Mouse (Mus musculus) MEL (cell line): ENCODE measurements around the gene 3110082I17Rik. TPM values are rescaled to one million over a fixed set of nuclear protein-coding genes. Genes with fewer than 3 reads are reported as not detected.

Experiments
- DNase-seq: peaks from one replicate; pipeline ENCODE4 v3.0.0; 2011; ENCODE audit warnings: low read depth, low spot score
- H3K27ac ChIP-seq: 2 replicates; pipeline ENCODE4 v1.5.1; 2012; ENCODE audit warnings: low read depth, mild to moderate bottlenecking, control low read depth, low read length, moderate library complexity; ENCODE audit not compliant: control insufficient read depth
- H3K27me3 ChIP-seq, 2 experiments: fragments of 150-350 bp in 1 of 2; sonication (generic) in 1 of 2; 2 replicates each; pipeline ENCODE4 v1.6.1; 2012; ENCODE audit warnings: low read length in 2 of 2, mild to moderate bottlenecking in 2 of 2, improper control_type of control experiment in 1 of 2, moderate library complexity in 1 of 2; ENCODE audit not compliant: insufficient read depth in 2 of 2, control insufficient read depth in 1 of 2
- H3K36me3 ChIP-seq, 2 experiments: 2 replicates each; pipeline ENCODE4 v1.6.1; 2012 to 2014; ENCODE audit warnings: low read length in 2 of 2, improper control_type of control experiment in 1 of 2, inconsistent platforms in 1 of 2, mild to moderate bottlenecking in 1 of 2; ENCODE audit not compliant: insufficient read depth in 2 of 2, control insufficient read depth in 1 of 2
- H3K4me1 ChIP-seq, 2 experiments: fragments of 150-350 bp in 1 of 2; sonication (generic) in 1 of 2; 2 replicates each; pipeline ENCODE4 v1.6.1; 2012; ENCODE audit warnings: low read length in 2 of 2, improper control_type of control experiment in 1 of 2, mild to moderate bottlenecking in 1 of 2; ENCODE audit not compliant: insufficient read depth in 2 of 2, control insufficient read depth in 1 of 2
- H3K4me3 ChIP-seq, 2 experiments: fragments of 150-350 bp in 1 of 2; sonication (generic) in 1 of 2; 2 replicates each; pipeline ENCODE4 v1.5.1; 2012; ENCODE audit warnings: low read depth in 2 of 2, low read length in 2 of 2, mild to moderate bottlenecking in 2 of 2, moderate library complexity in 2 of 2, control low read depth in 1 of 2, improper control_type of control experiment in 1 of 2; ENCODE audit not compliant: control insufficient read depth in 1 of 2, insufficient read depth in 1 of 2
- H3K79me2 ChIP-seq: 2 replicates; pipeline ENCODE4 v1.6.1; 2012; ENCODE audit warnings: mild to moderate bottlenecking, low read length, moderate library complexity; ENCODE audit not compliant: control insufficient read depth, poor library complexity, insufficient read depth
- H3K9ac ChIP-seq: 2 replicates; pipeline ENCODE4 v1.6.1; 2012; ENCODE audit warnings: low read depth, mild to moderate bottlenecking, control low read depth, low read length, moderate library complexity; ENCODE audit not compliant: control insufficient read depth, poor library complexity, severe bottlenecking
- H3K9me3 ChIP-seq: fragments of 150-350 bp; sonication (generic); replicated peaks from 2 replicates; pipeline ENCODE4 v1.6.1; 2012; ENCODE audit warnings: mild to moderate bottlenecking, low read length, improper control_type of control experiment, moderate library complexity; ENCODE audit not compliant: insufficient read depth
- CHD2 ChIP-seq: IDR thresholded peaks from 2 replicates; pipeline ENCODE4 v1.6.1; 2011; ENCODE audit warnings: low read length, improper control_type of control experiment
- CTCF ChIP-seq, 3 experiments: IDR thresholded peaks in 2 of 3; conservative IDR thresholded peaks in 1 of 3; 2 replicates each; pipeline ENCODE4 v1.5.1; 2011 to 2012; ENCODE audit warnings: low read length in 3 of 3, low read depth in 2 of 3, mild to moderate bottlenecking in 2 of 3, improper control_type of control experiment in 1 of 3, inconsistent platforms in 1 of 3, mixed read lengths in 1 of 3, moderate library complexity in 1 of 3; ENCODE audit not compliant: control insufficient read depth in 1 of 3, insufficient read depth in 1 of 3, poor library complexity in 1 of 3, severe bottlenecking in 1 of 3
- GATA1 ChIP-seq: IDR thresholded peaks from 2 replicates; pipeline ENCODE4 v1.6.1; 2011; ENCODE audit warnings: low read depth, low read length, improper control_type of control experiment
- JUND ChIP-seq: IDR thresholded peaks from 2 replicates; pipeline ENCODE4 v1.6.1; 2011; ENCODE audit warnings: low read depth, mild to moderate bottlenecking, improper control_type of control experiment, low read length
- KAT2A ChIP-seq: conservative IDR thresholded peaks from 2 replicates; pipeline ENCODE4 v1.6.1; 2012; ENCODE audit warnings: low read depth, low read length, improper control_type of control experiment, inconsistent platforms
- MAZ ChIP-seq: IDR thresholded peaks from 2 replicates; pipeline ENCODE4 v1.6.1; 2012; ENCODE audit warnings: low read depth, mild to moderate bottlenecking, inconsistent platforms, low read length, improper control_type of control experiment
- MEF2A ChIP-seq: IDR thresholded peaks from 2 replicates; pipeline ENCODE4 v1.6.1; 2014; ENCODE audit warnings: low read depth, mild to moderate bottlenecking, inconsistent platforms, low read length, improper control_type of control experiment; ENCODE audit not compliant: poor library complexity, insufficient replicate concordance, severe bottlenecking; ENCODE audit errors: extremely low read depth
- MXI1 ChIP-seq: IDR thresholded peaks from 2 replicates; pipeline ENCODE4 v1.6.1; 2011; ENCODE audit warnings: mild to moderate bottlenecking, low read depth, low read length, improper control_type of control experiment
- NELFE ChIP-seq: IDR thresholded peaks from 2 replicates; pipeline ENCODE4 v1.6.1; 2011; ENCODE audit warnings: low read depth, low read length, improper control_type of control experiment
- POLR2A ChIP-seq, 2 experiments: IDR thresholded peaks; 2 replicates each; pipeline ENCODE4 v1.6.1; 2011 to 2012; ENCODE audit warnings: low read length in 2 of 2, mild to moderate bottlenecking in 2 of 2, control low read depth in 1 of 2, improper control_type of control experiment in 1 of 2, low read depth in 1 of 2, moderate library complexity in 1 of 2; ENCODE audit not compliant: control insufficient read depth in 1 of 2, insufficient read depth in 1 of 2, poor library complexity in 1 of 2
- RAD21 ChIP-seq: IDR thresholded peaks from 2 replicates; pipeline ENCODE4 v1.6.1; 2011; ENCODE audit warnings: mild to moderate bottlenecking, low read depth, low read length, improper control_type of control experiment
- RCOR1 ChIP-seq: IDR thresholded peaks from 2 replicates; pipeline ENCODE4 v1.6.1; 2012; ENCODE audit warnings: low read depth, mild to moderate bottlenecking, inconsistent platforms, low read length, improper control_type of control experiment
- SIN3A ChIP-seq: IDR thresholded peaks from 2 replicates; pipeline ENCODE4 v1.6.1; 2012; ENCODE audit warnings: low read length, improper control_type of control experiment, inconsistent platforms
- SMC3 ChIP-seq: IDR thresholded peaks from 2 replicates; pipeline ENCODE4 v1.6.1; 2011; ENCODE audit warnings: low read depth, low read length, improper control_type of control experiment
- TBP ChIP-seq: IDR thresholded peaks from 2 replicates; pipeline ENCODE4 v1.8.0; 2011; ENCODE audit warnings: low read depth, low read length, improper control_type of control experiment
- TCF12 ChIP-seq: IDR thresholded peaks from 2 replicates; pipeline ENCODE4 v1.6.1; 2014; ENCODE audit warnings: low read depth, mild to moderate bottlenecking, inconsistent platforms, low read length, improper control_type of control experiment, moderate library complexity
- UBTF ChIP-seq: IDR thresholded peaks from 2 replicates; pipeline ENCODE4 v1.6.1; 2012; ENCODE audit warnings: low read depth, mild to moderate bottlenecking, inconsistent platforms, low read length, improper control_type of control experiment, moderate library complexity, borderline replicate concordance; ENCODE audit not compliant: insufficient read depth
- USF1 ChIP-seq: IDR thresholded peaks from 2 replicates; pipeline ENCODE4 v1.6.1; 2014; ENCODE audit warnings: low read depth, mild to moderate bottlenecking, inconsistent platforms, low read length, improper control_type of control experiment, moderate library complexity
- USF2 ChIP-seq, 2 experiments: IDR thresholded peaks; 2 replicates each; pipeline ENCODE4 v1.6.1; 2011 to 2012; ENCODE audit warnings: improper control_type of control experiment in 2 of 2, low read length in 2 of 2, borderline replicate concordance in 1 of 2, inconsistent platforms in 1 of 2, low read depth in 1 of 2, mild to moderate bottlenecking in 1 of 2; ENCODE audit not compliant: insufficient read depth in 1 of 2
- ZC3H11A ChIP-seq: IDR thresholded peaks from 2 replicates; pipeline ENCODE4 v1.6.1; 2012; ENCODE audit warnings: low read depth, mild to moderate bottlenecking, inconsistent platforms, low read length, improper control_type of control experiment
- ZKSCAN1 ChIP-seq: IDR thresholded peaks from 2 replicates; pipeline ENCODE4 v1.6.1; 2012; ENCODE audit warnings: low read depth, mild to moderate bottlenecking, inconsistent platforms, low read length, improper control_type of control experiment, moderate library complexity
- ZMIZ1 ChIP-seq: IDR thresholded peaks from 2 replicates; pipeline ENCODE4 v1.6.1; 2012; ENCODE audit warnings: low read depth, mild to moderate bottlenecking, inconsistent platforms, low read length, improper control_type of control experiment, moderate library complexity
- ZNF384 ChIP-seq: IDR thresholded peaks from 2 replicates; pipeline ENCODE4 v1.6.1; 2012; ENCODE audit warnings: low read depth, mild to moderate bottlenecking, inconsistent platforms, low read length, improper control_type of control experiment
- polyA plus RNA-seq, 2 experiments: library from polyadenylated mRNA; stranded (reverse) in 1 of 2; unstranded in 1 of 2; fragments of >175 nt in 1 of 2; fragments of >200 nt in 1 of 2; gene quantifications; 2 replicates each; pipeline versions ENCODE4 v1.2.1 to v1.2.4; 2012; ENCODE audit warnings: low replicate concordance in 2 of 2, low read depth in 1 of 2; ENCODE audit not compliant: insufficient read length in 2 of 2, insufficient read depth in 1 of 2, missing spikeins in 1 of 2
- total RNA-seq: library from RNA; depleted of rRNA; stranded (reverse); fragments of 300-350 nt; gene quantifications from 2 replicates; pipeline ENCODE4 v1.2.3, GENCODE M21; 2012

Gene 3110082I17Rik
- total and polyA plus RNA-seq, 3 experiments, result 58.1 to 79.5 TPM; not detected in 1

DNA sequence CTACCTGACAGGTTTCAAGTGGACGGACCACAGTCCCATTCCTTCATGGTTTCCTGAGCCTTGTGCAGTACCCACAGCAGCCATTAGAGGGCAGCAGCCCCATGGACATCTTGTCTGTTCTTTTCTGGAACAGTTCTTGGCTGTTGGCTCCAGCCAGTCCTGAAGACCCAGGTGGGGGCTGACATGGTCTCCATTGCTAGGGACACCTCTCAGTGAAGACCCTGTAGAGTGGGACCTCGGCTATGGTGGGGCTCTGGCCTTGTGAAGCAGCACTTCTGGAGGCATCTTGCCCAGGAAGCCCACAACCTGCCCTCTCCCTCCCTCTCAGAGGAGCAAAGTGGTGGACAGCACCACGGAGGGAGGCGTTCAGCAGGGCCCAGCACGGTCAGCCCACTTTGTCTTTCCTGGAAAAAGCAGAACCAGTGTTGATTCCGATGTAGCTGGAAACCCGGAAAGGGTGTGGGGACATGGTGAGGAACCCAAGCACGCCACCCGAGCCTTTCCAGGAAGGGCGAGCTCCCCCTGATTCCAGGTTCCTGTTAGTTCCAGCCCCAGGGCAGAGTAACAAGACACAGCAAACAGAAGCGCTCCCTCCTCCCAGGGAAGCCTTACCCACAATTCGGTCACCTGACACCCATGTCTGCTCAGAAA lies 95.9 kb downstream of the 3110082I17Rik start:
- no peaks in the 10 kb centered on the region; a peak in 1 of 4 replicates for H3K36me3 ChIP-seq
- peak; percentile 72 for DNase-seq
- H3K4me1 ChIP-seq, result no peaks in the 10 kb centered on the region
- H3K4me3 ChIP-seq, result no peak overlapping the region
- no peaks in the 10 kb centered on the region for H3K79me2 ChIP-seq
- no peak overlapping the region for H3K27ac ChIP-seq
- no peaks in the 10 kb centered on the region for H3K27me3 ChIP-seq
- no peak overlapping the region for H3K9ac ChIP-seq
- H3K9me3 ChIP-seq, result no peaks in the 10 kb centered on the region
- TF ChIP-seq RAD21 (peak; percentile 98), TBP (no peak), POLR2A (IDR thresholded peaks at IDR 0.05; ENCODE audit: control insufficient read depth in 1 of 2, insufficient read depth in 1 of 2, low read depth in 1 of 2, low read length in 2 of 2, poor library complexity in 1 of 2) (no peak), MXI1 (no peak), MEF2A (no peak), RCOR1 (no peak), ZNF384 (no peak), JUND (no peak), USF2 (IDR thresholded peaks at IDR 0.05; ENCODE audit: borderline replicate concordance in 1 of 2, insufficient read depth in 1 of 2, low read depth in 1 of 2, low read length in 2 of 2) (no peak), CTCF (IDR thresholded peaks at IDR 0.05 in 2 of 3, conservative IDR thresholded peaks at IDR 0.05 in 1 of 3; ENCODE audit: control insufficient read depth in 1 of 3, insufficient read depth in 1 of 3, low read depth in 2 of 3, low read length in 3 of 3, poor library complexity in 1 of 3, severe bottlenecking in 1 of 3) (peak; percentile 93 to 99 (median 98)), MAZ (peak; percentile 50; the same call in 1 of the 2 replicates), SIN3A (peak; percentile 49; the same call in 1 of the 2 replicates), ZC3H11A (peak; percentile 96), SMC3 (peak; percentile 93)

DNA sequence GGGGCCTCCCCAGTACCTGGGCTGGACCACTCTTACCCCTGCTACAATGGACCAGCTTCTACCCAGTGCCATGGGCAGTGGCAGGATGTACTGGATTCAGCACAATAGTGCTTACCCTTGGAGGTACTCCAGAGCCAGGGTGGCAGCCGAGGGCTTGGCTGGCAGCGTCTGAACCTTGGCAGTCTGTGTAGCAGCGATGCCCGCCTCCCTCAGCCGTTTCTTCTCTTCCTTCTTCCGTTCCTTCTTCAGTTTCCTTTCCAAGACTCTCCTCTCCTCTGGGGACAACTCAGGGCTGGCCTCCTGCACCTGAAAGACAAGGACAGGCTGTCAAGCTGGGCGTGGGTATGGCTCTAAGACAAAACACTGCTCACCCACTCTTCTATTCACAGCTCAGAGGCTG lies 96.5 kb downstream of the 3110082I17Rik start:
- no peaks in the 10 kb centered on the region; a peak in 1 of 4 replicates for H3K36me3 ChIP-seq

More for the DNA sequence above, 96.5 kb downstream of the 3110082I17Rik start:
- H3K4me1 ChIP-seq, result no peaks in the 10 kb centered on the region
- no peak overlapping the region for H3K27ac ChIP-seq
- TF ChIP-seq GATA1 (no peak), RCOR1 (no peak), TBP (no peak), NELFE (no peak), KAT2A (no peak), SIN3A (no peak), MEF2A (no peak), ZNF384 (no peak), TCF12 (no peak), POLR2A (IDR thresholded peaks at IDR 0.05; ENCODE audit: control insufficient read depth in 1 of 2, insufficient read depth in 1 of 2, low read depth in 1 of 2, low read length in 2 of 2, poor library complexity in 1 of 2) (no peak), USF1 (no peak), ZC3H11A (no peak), ZMIZ1 (no peak), CHD2 (no peak), ZKSCAN1 (no peak), UBTF (no peak)
- no peak overlapping the region for H3K4me3 ChIP-seq
- no peaks in the 10 kb centered on the region for H3K79me2 ChIP-seq
- no peak for DNase-seq
- H3K9me3 ChIP-seq, result no peaks in the 10 kb centered on the region
- no peaks in the 10 kb centered on the region for H3K27me3 ChIP-seq
- no peak overlapping the region for H3K9ac ChIP-seq
